Mouse (Mus musculus) kidney, embryonic 16.5 days (tissue): ENCODE measurements at regions not wholly inside any gene's neighbourhood (a gene's known extent, or its start where the extent isn't known, plus 50 kb on each side); places are given as distances from the start of the nearest gene placed in this dataset.

Experiments
- ATAC-seq: fragments of 200-750 bp; cut with Nextera tagmentation; 2 replicates; pipeline ENCODE4 v1.8.0; 2017; ENCODE audit warnings: moderate TSS enrichment; ENCODE audit not compliant: low FRiP score, low TSS enrichment
- H3K27ac ChIP-seq: fragments of 300-500 bp; sonication (generic); 2 replicates; pipeline ENCODE4 v1.5.1; 2014; ENCODE audit warnings: low read length
- H3K27me3 ChIP-seq: fragments of 300-500 bp; sonication (generic); 2 replicates; pipeline ENCODE4 v1.6.1; 2014; ENCODE audit warnings: low read length, control low read depth, mixed read lengths; ENCODE audit not compliant: insufficient read depth
- H3K36me3 ChIP-seq: fragments of 300-500 bp; sonication (generic); 2 replicates; pipeline ENCODE4 v1.6.1; 2014; ENCODE audit warnings: low read length, control low read depth, mixed read lengths; ENCODE audit not compliant: insufficient read depth
- H3K4me1 ChIP-seq: fragments of 300-500 bp; sonication (generic); 2 replicates; pipeline ENCODE4 v1.6.1; 2014; ENCODE audit warnings: low read length, control low read depth, mixed read lengths; ENCODE audit not compliant: insufficient read depth
- H3K4me2 ChIP-seq: fragments of 300-500 bp; sonication (generic); replicated peaks from 2 replicates; pipeline ENCODE4 v1.6.1; 2014; ENCODE audit warnings: low read depth, low read length
- H3K4me3 ChIP-seq: fragments of 300-500 bp; sonication (generic); 2 replicates; pipeline ENCODE4 v1.5.1; 2014; ENCODE audit warnings: mild to moderate bottlenecking, low read length
- H3K9ac ChIP-seq: fragments of 300-500 bp; sonication (generic); replicated peaks from 2 replicates; pipeline ENCODE4 v1.6.1; 2014; ENCODE audit warnings: low read length
- H3K9me3 ChIP-seq: fragments of 300-500 bp; sonication (generic); 2 replicates; pipeline ENCODE4 v1.6.1; 2016; ENCODE audit warnings: low read length, control low read depth
- WGBS: fragments of 180-500 bp; shearing (Covaris S2); extraction: QIAGEN DNeasy Blood & Tissue Kit; methylation state at CpG from one replicate; pipeline ENCODE4 v1.1.7; 2014; 5-methylcytosine and 5-hydroxymethylcytosine counted together

DNA sequence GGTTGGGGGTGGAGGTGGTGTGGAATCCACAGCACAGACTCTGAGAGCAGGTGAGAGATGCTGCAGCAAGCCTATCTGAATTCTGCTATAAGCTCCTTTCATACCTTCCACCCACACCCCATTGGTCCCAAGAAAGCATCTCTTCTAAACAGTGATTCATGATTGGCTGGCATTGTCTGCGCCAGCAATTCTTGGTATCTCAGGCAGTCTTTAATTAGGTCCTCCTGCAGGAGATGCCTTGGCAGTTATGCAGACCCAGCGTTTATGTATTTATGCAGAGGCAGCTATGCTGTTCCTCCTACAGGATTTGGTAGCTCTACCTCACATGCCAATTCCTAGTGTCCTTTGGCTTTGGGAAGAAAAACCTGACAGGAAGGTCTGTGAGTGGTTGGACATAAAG, 162.9 kb upstream of the Gas1 start:
- Histone ChIP-seq H3K9ac (no peak overlapping the region), H3K27me3 (no peaks in the 10 kb centered on the region), H3K4me3 (no peak overlapping the region), H3K9me3 (no peaks in the 10 kb centered on the region; the same call in 1 of the 2 replicates), H3K27ac (no peak overlapping the region), H3K4me1 (peaks cover 18% of the 10 kb centered on the region), H3K36me3 (no peaks in the 10 kb centered on the region), H3K4me2 (no peak overlapping the region)
- no peak for ATAC-seq
- 85% methylated on average over 2 of the region's 2 CpGs for WGBS

DNA sequence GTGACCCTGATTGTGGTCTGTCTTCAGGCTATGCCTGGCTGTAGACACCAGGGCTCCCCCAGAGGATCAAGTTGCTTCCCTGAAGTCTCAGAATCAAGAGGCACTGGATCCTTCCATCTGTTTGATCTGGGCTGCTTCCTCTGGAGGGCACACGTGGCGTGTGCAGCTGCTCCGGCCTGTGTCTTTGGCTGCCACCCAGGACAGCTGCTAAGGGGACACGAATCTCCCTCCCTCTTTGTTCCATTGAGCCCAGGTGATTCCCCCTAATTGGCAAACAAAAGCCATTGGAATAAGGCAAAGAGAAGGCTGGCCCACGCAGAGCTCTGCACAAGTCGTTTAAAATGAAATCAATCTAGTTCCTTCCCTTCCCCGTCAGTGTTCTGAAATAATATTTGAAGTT, 170.7 kb upstream of the Gas1 start:
- Histone ChIP-seq H3K9me3 (no peaks in the 10 kb centered on the region), H3K4me3 (no peak overlapping the region), H3K9ac (no peak overlapping the region), H3K4me2 (no peak overlapping the region), H3K27ac (no peak overlapping the region), H3K27me3 (no peaks in the 10 kb centered on the region), H3K4me1 (peaks cover 6% of the 10 kb centered on the region), H3K36me3 (no peaks in the 10 kb centered on the region)
- 24% methylated on average over 7 of the region's 7 CpGs for WGBS
- ATAC-seq, result peak; percentile 59; the same call in 1 of the 2 replicates

- ATAC-seq, result no peak
- Histone ChIP-seq H3K4me3 (no peak overlapping the region), H3K27me3 (no peaks in the 10 kb centered on the region), H3K9me3 (no peaks in the 10 kb centered on the region), H3K36me3 (no peaks in the 10 kb centered on the region), H3K4me1 (peaks cover 6% of the 10 kb centered on the region), H3K4me2 (no peak overlapping the region), H3K27ac (no peak overlapping the region), H3K9ac (no peak overlapping the region)
- 65% methylated on average over 2 of the region's 2 CpGs for WGBS
Measured at GRCm38 (mm10) chr13:60348438-60348837, 171.3 kb upstream of the Gas1 start.

DNA sequence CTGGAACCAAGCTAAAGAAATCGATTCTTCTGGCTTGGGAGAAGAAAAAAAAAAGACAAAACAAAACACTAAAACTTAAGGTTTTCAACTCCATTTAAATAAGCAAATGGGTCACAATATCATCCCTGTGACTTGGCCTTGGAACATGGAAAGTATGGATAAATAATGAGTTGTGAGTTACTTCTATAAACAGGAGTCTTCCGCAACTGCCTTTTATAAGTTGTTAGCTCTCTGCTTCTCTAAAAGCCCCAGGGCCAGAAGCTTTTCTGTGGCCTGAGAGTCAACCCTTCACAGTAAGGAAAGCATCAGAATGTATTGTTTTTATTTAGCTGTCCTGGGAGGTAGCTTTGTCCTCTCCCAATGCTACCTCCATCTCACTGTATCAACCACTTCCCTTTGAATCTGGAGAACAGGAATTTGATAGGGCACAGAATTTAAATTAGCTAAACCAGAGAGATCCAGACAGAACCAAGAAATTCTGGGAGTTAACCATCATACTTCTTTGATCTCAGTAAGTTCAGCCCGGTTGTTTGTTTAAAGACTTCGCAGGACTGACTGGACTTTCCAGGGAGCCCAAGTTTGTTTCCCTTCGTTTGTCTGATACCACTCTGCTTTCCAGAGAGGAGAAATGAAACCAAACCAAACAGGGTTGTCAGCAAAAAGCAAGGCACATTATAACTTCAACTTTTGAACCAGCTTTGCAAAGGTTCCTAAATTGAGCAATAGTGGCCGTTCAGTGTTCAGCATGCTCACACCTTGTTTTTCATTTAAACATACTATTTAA, 178.7 kb upstream of the Gas1 start:
- Histone ChIP-seq H3K9me3 (no peaks in the 10 kb centered on the region), H3K27ac (no peak overlapping the region; the same call in 1 of the 2 replicates), H3K36me3 (no peaks in the 10 kb centered on the region), H3K4me2 (no peak overlapping the region), H3K9ac (no peak overlapping the region), H3K4me1 (no peaks in the 10 kb centered on the region), H3K4me3 (no peak overlapping the region), H3K27me3 (no peaks in the 10 kb centered on the region)
- no peak for ATAC-seq
- WGBS, result 47% methylated on average over 6 of the region's 6 CpGs

DNA sequence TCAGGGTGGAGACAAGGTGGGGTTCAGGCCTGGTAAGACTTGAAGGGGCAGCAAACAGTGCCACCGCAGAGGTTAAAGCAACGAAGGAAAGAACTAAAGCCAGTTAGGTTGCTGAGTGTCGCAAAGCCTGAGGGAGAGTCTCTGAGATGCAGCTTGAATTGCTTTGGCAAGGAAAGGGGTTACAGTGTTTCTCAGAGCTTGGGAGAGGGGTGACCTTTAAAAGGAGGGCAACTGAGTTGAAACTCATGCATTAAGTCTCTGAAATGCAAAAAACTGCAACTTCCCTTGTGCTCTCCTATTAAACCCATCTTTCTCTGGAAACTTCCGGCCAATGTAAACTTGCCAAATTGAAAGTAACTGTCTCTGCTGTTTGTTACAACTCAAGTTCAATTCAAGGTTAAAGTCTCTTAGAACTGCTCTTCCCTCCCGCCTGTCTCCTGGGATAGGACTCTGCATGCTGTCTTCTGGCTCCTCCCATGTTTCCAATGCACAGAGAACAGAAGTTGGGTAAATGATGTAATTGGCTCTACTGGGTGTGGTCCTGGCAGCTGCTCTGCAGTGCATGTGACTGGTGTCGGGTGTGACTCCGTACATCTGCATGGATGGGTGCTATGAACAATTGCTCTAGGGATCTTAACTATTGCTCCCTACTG, 181.4 kb upstream of the Gas1 start:
- Histone ChIP-seq H3K36me3 (no peaks in the 10 kb centered on the region), H3K27ac (peak overlapping the region; percentile 10; the same call in 1 of the 2 replicates), H3K4me2 (no peak overlapping the region), H3K4me3 (no peak overlapping the region), H3K9me3 (no peaks in the 10 kb centered on the region), H3K4me1 (no peaks in the 10 kb centered on the region), H3K27me3 (no peaks in the 10 kb centered on the region), H3K9ac (no peak overlapping the region)
- peak; percentile 35; the same call in 1 of the 2 replicates for ATAC-seq
- WGBS, result 66% methylated on average over 7 of the region's 7 CpGs

DNA sequence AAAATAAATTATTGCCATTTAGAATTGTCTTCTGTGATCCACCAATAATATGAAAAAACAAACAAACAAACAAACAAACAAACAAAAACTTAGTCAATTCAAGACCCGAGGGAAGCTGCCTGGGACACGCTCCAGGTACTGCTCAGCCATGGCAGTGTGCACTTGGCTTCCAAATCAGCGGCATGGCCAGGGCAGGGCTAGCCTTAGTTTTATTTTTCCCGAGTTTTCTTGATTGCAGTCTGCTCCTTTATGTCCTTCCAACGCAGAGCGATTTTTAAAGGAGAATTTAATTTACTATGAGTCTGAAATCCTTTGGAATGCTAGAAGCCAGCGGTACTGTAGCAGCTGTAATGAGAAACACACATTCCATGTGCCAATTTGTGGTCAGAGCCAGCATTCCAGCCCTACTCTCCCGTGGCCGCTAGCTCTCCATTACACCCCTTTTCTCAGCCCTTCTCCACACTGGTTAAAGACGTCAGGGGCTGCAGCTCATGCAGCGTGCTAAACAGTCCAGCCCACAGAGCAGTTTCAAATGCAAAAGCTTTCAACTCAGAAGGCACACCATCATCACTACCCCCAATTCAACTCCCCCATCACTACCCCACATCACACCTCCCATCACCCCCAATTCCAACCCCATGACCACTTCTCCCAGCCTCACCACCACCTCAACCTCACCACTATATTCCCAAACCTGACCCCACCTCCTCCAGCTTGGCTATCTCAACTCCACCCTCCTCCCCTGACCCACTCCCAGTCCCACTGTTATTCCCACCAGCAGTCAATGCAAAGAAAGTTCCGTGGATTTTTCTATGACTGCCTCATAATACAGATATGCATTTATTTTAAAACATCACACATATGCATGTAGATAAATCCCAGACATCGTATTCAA, 187.9 kb upstream of the Gas1 start:
- 41% methylated on average over 13 of the region's 13 CpGs for WGBS
- H3K9ac ChIP-seq, result no peak overlapping the region
- H3K4me1 ChIP-seq, result peaks cover 17% of the 10 kb centered on the region
- H3K27me3 ChIP-seq, result no peaks in the 10 kb centered on the region
- ATAC-seq, result peak; percentile 83
- no peak overlapping the region for H3K4me3 ChIP-seq
- H3K27ac ChIP-seq, result peak overlapping the region; percentile 11; the same call in 1 of the 2 replicates
- 0 out of 2 replicates have a peak overlapping the region, but pooled peaks have one; percentile 3 for H3K4me2 ChIP-seq
- no peaks in the 10 kb centered on the region for H3K36me3 ChIP-seq
- no peaks in the 10 kb centered on the region for H3K9me3 ChIP-seq

GRCm38 (mm10) chr13:60369216-60369615, 192.1 kb upstream of the Gas1 start:
- no peak for ATAC-seq
- Histone ChIP-seq H3K27me3 (no peaks in the 10 kb centered on the region), H3K4me3 (no peak overlapping the region), H3K36me3 (no peaks in the 10 kb centered on the region), H3K4me1 (peaks cover 17% of the 10 kb centered on the region), H3K9ac (no peak overlapping the region), H3K9me3 (no peaks in the 10 kb centered on the region), H3K27ac (no peak overlapping the region), H3K4me2 (no peak overlapping the region)
- WGBS, result 70% methylated on average over 4 of the region's 4 CpGs

GRCm38 (mm10) chr13:60371656-60372055, 194.5 kb upstream of the Gas1 start:
- WGBS, result 88% methylated on average over 2 of the region's 2 CpGs
- ATAC-seq, result no peak
- no peaks in the 10 kb centered on the region for H3K27me3 ChIP-seq
- no peak overlapping the region for H3K4me2 ChIP-seq
- no peak overlapping the region for H3K9ac ChIP-seq
- H3K27ac ChIP-seq, result no peak overlapping the region
- H3K36me3 ChIP-seq, result no peaks in the 10 kb centered on the region
- no peak overlapping the region for H3K4me3 ChIP-seq
- peaks cover 5% of the 10 kb centered on the region; the same call in 1 of the 2 replicates for H3K4me1 ChIP-seq
- no peaks in the 10 kb centered on the region for H3K9me3 ChIP-seq

DNA sequence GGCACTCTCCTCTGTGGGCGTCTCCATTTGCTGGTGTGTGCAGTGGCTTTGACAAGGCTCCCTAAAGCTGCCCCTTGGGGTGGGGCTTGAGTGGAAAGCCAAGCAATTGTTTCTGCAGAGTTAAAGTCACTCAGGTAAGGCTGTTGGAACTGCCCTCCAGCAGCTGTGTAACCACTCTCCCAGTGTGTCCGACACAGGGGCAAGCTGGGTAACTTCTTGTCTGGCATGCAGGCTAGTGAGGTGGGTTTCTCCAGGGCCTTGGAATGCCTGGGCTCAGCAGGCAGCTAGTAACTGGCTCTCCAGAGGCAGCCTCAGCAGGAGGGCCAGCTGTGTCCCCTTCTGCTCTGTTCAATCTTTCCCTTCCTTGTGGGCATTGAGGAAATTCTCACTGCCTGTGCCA, 199.5 kb upstream of the Gas1 start:
- H3K9ac ChIP-seq, result no peak overlapping the region
- no peak for ATAC-seq
- H3K27ac ChIP-seq, result peak overlapping the region; percentile 17; the same call in 1 of the 2 replicates
- H3K9me3 ChIP-seq, result peaks cover 3% of the 10 kb centered on the region; the same call in 1 of the 2 replicates
- no peaks in the 10 kb centered on the region for H3K27me3 ChIP-seq
- H3K4me3 ChIP-seq, result no peak overlapping the region
- no peaks in the 10 kb centered on the region for H3K36me3 ChIP-seq
- H3K4me2 ChIP-seq, result no peak overlapping the region
- no peaks in the 10 kb centered on the region for H3K4me1 ChIP-seq
- WGBS, result 64% methylated on average over 2 of the region's 2 CpGs
